Mouse (Mus musculus) hindbrain, postnatal 0 days (tissue): ENCODE results near the gene Zfp280d. TPM values are rescaled to one million over a fixed set of nuclear protein-coding genes. Genes with fewer than 3 reads are reported as not detected.
A peak's percentile ranks its signal among the peaks of the same experiment; 100 is the strongest.

Source experiments
- ATAC-seq: fragments of 200-750 bp; cut with Nextera tagmentation; 2 replicates; pipeline ENCODE4 v1.8.0; 2017; ENCODE audit warnings: mild to moderate bottlenecking, moderate TSS enrichment, moderate library complexity
- DNase-seq: peaks from one replicate; pipeline ENCODE4 v3.0.0-alpha.2; 2015; ENCODE audit warnings: low spot score
- H3K27ac ChIP-seq: fragments of 300-500 bp; sonication (generic); 2 replicates; pipeline ENCODE4 v1.5.1; 2014; ENCODE audit warnings: mild to moderate bottlenecking
- H3K27me3 ChIP-seq: fragments of 300-500 bp; sonication (generic); 2 replicates; pipeline ENCODE4 v1.6.1; 2014; ENCODE audit warnings: low read length, mixed read lengths; ENCODE audit not compliant: insufficient read depth
- H3K36me3 ChIP-seq: fragments of 300-500 bp; sonication (generic); 2 replicates; pipeline ENCODE4 v1.6.1; 2014; ENCODE audit warnings: low read length, mixed read lengths; ENCODE audit not compliant: insufficient read depth
- H3K4me1 ChIP-seq: fragments of 300-500 bp; sonication (generic); 2 replicates; pipeline ENCODE4 v1.6.1; 2014; ENCODE audit warnings: antibody characterized with exemption, low read length, mixed read lengths; ENCODE audit not compliant: insufficient read depth
- H3K4me2 ChIP-seq: fragments of 300-500 bp; sonication (generic); 2 replicates; pipeline ENCODE4 v1.6.1; 2014; ENCODE audit warnings: low read depth, mild to moderate bottlenecking, low read length, moderate library complexity, mixed read lengths
- H3K4me3 ChIP-seq: fragments of 300-500 bp; sonication (generic); 2 replicates; pipeline ENCODE4 v1.5.1; 2014; ENCODE audit warnings: low read length
- H3K9ac ChIP-seq: fragments of 300-500 bp; sonication (generic); replicated peaks from 2 replicates; pipeline ENCODE4 v1.6.1; 2014; ENCODE audit warnings: mild to moderate bottlenecking, low read length, moderate library complexity, mixed read lengths
- H3K9me3 ChIP-seq: fragments of 300-500 bp; sonication (generic); 2 replicates; pipeline ENCODE4 v1.6.1; 2016; ENCODE audit warnings: low read length, mixed read lengths
- CTCF ChIP-seq: IDR thresholded peaks from 2 replicates; pipeline ENCODE4 v1.5.1; 2016; ENCODE audit warnings: antibody characterized with exemption, control low read depth, low read depth
- WGBS: fragments of 180-500 bp; shearing (Covaris S2); extraction: QIAGEN DNeasy Blood & Tissue Kit; methylation state at CpG from one replicate; pipeline ENCODE4 v1.1.7; 2014; 5-methylcytosine and 5-hydroxymethylcytosine counted together
- polyA plus RNA-seq: library from polyadenylated mRNA; unstranded; fragments of >200 nt; fragmentation: Nextera tagmentation; extraction: Ambion mirVana; gene quantifications from 2 replicates; pipeline ENCODE4 v1.2.1, GENCODE M21; 2015
- total RNA-seq: library from RNA; depleted of rRNA; stranded (reverse); fragments of >200 nt; gene quantifications from 2 replicates; pipeline ENCODE4 v1.2.3, GENCODE M21; 2014; rRNA removed

The Zfp280d gene
- total and polyA plus RNA-seq, 2 experiments from 2014 or later = 28.8 to 45.6 TPM

- Histone ChIP-seq H3K27ac (no peak overlapping the region), H3K9me3 (no peaks in the 10 kb centered on the region), H3K9ac (no peak overlapping the region), H3K4me2 (no peak overlapping the region), H3K4me1 (no peaks in the 10 kb centered on the region), H3K36me3 (no peaks in the 10 kb centered on the region), H3K4me3 (no peak overlapping the region), H3K27me3 (no peaks in the 10 kb centered on the region)
- WGBS = 44% methylated on average over 15 of the region's 15 CpGs
- no peak for DNase-seq
- ATAC-seq = peak; percentile 52; the same call in 1 of the 2 replicates
- TF ChIP-seq CTCF = no peak
Observed at GRCm38 (mm10) chr9:72409381-72410225, 134.9 kb downstream of the Zfp280d start.

- DNase-seq (peak; percentile 69), ATAC-seq (no peak)
- H3K4me3 ChIP-seq = no peak overlapping the region
- H3K27ac ChIP-seq = no peak overlapping the region
- H3K4me1 ChIP-seq = no peaks in the 10 kb centered on the region
- TF ChIP-seq CTCF = peak; percentile 78
- H3K4me2 ChIP-seq = no peak overlapping the region
- H3K9ac ChIP-seq = no peak overlapping the region
- H3K9me3 ChIP-seq = no peaks in the 10 kb centered on the region
- H3K27me3 ChIP-seq = no peaks in the 10 kb centered on the region
- H3K36me3 ChIP-seq = no peaks in the 10 kb centered on the region
- WGBS = 93% methylated on average over 2 of the region's 2 CpGs
Observed at GRCm38 (mm10) chr9:72411746-72412145, 137.1 kb downstream of the Zfp280d start.

Other genes starting within 250 kb of the Zfp280d start
- 96.6 and 155 TPM in 2 replicates for gene Tcf12, start 163.0 kb upstream of the Zfp280d start, total RNA-seq
- gene Tcf12, start 163.0 kb upstream of the Zfp280d start, polyA plus RNA-seq = 65.5 and 68.3 TPM in 2 replicates
- 2.8 and 3.0 TPM in 2 replicates for gene Mns1, start 163.2 kb downstream of the Zfp280d start, total RNA-seq
- gene Mns1, start 163.2 kb downstream of the Zfp280d start, polyA plus RNA-seq = 8.1 and 9.5 TPM in 2 replicates
- gene Tex9, start 217.4 kb downstream of the Zfp280d start, total RNA-seq = 13.7 and 16.8 TPM in 2 replicates
- 41.9 and 44.8 TPM in 2 replicates for gene Tex9, start 217.4 kb downstream of the Zfp280d start, polyA plus RNA-seq